Mouse (Mus musculus) adrenal gland, postnatal 10 days (tissue): ENCODE results near the gene Ptbp3. TPM values are rescaled to one million over a fixed set of nuclear protein-coding genes. Genes with fewer than 3 reads are reported as not detected.
A peak's percentile ranks its signal among the peaks of the same experiment; 100 is the strongest.
"Not testable (repeated sequence)": the region's sequence is repeated elsewhere in the genome, so short reads cannot be mapped to it uniquely, and the experiment has no call there.

ENCODE experiments used
- DNase-seq: peaks from one replicate; pipeline ENCODE4 v3.0.0; 2021; ENCODE audit warnings: mixed read lengths
- long read RNA-seq, 2 experiments: library from polyadenylated mRNA; stranded (forward); transcript quantifications; one replicate each; pipeline ENCODE4 v2.0.0; 2021
- total RNA-seq, 2 experiments: library from RNA; stranded (reverse); gene quantifications; 2 replicates each; pipeline ENCODE4 v1.2.3; 2021

The Ptbp3 gene
- total RNA-seq = 100 to 1,000 TPM; 115 TPM
- long read RNA-seq, experiment 1, full-length matches to known transcripts = 8 of 16 reads
- long read RNA-seq, experiment 1, partial matches to known transcripts = 4 of 16 reads
- long read RNA-seq, experiment 1, other reads (novel, unspliced or antisense) = 4 of 16 reads
- long read RNA-seq, experiment 2, full-length matches to known transcripts = 2 of 6 reads
- long read RNA-seq, experiment 2, partial matches to known transcripts = 1 of 6 reads
- long read RNA-seq, experiment 2, other reads (novel, unspliced or antisense) = 3 of 6 reads

- DNase-seq = peak; percentile 98
These were observed at the start of gene Ptbp3 for GRCm38 (mm10) chr4:59549175-59549976. Ptbp3 (minus strand) TSS chr4:59549364.

DNA sequence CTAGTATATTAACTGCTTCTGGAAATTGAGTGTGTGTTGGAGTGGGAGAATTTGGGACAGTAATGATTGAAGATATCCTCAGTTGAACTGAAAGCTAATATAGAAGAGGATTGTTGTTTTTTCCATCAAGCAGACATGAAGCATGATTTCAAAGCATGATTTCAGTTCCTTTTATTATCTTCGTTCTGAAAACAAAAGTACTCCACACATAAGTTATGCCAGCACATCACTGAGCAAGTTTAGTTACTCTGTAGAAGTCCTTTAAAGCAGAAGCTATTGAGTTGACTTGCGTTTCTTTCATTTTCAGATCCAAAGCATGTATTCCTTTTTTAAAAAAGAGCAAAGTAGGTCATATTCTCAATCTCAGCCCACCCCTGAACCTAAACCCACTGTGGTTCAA lies 47.4 kb upstream of the Ptbp3 start:
- DNase-seq = no peak

- DNase-seq = no peak
These were observed 45.5 kb upstream of the Ptbp3 start for GRCm38 (mm10) chr4:59594614-59595013.

GRCm38 (mm10) chr4:59587872-59588226 lies 38.7 kb upstream of the Ptbp3 start:
- DNase-seq = no peak

DNA sequence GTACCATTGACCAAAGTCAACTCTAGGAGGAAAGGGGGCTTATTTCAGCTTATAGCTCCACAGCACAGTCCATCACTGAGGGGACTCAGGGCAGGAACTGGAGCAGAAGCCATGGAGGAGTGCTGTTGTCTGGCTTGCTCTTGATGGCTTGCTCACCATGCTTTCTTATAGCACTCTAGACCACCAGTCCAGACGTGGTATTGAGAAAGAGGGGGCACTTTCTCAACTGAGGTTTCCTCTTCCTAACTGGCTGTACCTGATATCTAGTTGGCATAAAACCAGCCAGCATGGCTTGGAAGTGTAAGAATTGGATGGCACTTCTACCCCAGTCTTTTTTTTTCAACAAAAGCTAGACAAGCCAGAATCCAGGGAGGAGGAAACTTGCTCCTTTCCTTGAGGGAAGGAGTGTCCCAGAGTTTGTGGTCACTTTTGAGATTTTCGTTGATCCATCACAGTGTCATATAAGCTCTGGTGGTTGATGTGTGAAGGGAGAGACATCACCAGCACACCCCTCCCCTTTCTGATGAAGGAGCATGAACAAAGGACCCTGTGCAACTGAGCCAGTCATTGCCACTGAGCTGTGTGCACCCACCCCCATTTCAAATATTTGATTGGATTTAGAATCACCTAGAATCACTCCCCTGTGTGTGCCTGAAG lies 38.2 kb upstream of the Ptbp3 start:
- DNase-seq = peak; percentile 7

- DNase-seq = peak; percentile 75
These were observed 35.9 kb upstream of the Ptbp3 start for GRCm38 (mm10) chr4:59585097-59585496.

DNA sequence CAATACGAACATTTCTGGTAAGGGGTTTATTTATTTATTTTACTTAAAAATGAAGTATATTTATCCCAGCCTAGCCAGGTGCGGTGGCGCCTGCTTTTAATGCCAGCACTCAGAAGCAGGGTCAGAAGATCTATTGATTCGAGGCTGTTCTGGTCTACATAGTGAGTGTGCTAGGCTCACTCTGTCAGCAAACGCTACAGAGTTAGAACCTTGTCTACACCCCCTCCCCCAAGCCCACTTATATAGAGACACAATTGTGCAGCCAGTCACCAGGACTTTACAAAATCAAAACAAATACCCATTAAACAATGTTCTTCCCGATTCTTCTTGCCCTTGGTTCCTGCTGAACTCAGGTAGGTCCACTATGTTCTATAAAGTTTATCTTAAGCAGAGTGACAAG lies 33.0 kb upstream of the Ptbp3 start:
- peak; percentile 23 for DNase-seq

GRCm38 (mm10) chr4:59581314-59582185 lies 32.4 kb upstream of the Ptbp3 start, which contains the start of gene Hsdl2:
Hsdl2 (plus strand) TSS chr4:59581563.
- peak; percentile 98 for DNase-seq

- peak; percentile 65 for DNase-seq
These were observed 31.5 kb upstream of the Ptbp3 start for GRCm38 (mm10) chr4:59580495-59581281.

DNA sequence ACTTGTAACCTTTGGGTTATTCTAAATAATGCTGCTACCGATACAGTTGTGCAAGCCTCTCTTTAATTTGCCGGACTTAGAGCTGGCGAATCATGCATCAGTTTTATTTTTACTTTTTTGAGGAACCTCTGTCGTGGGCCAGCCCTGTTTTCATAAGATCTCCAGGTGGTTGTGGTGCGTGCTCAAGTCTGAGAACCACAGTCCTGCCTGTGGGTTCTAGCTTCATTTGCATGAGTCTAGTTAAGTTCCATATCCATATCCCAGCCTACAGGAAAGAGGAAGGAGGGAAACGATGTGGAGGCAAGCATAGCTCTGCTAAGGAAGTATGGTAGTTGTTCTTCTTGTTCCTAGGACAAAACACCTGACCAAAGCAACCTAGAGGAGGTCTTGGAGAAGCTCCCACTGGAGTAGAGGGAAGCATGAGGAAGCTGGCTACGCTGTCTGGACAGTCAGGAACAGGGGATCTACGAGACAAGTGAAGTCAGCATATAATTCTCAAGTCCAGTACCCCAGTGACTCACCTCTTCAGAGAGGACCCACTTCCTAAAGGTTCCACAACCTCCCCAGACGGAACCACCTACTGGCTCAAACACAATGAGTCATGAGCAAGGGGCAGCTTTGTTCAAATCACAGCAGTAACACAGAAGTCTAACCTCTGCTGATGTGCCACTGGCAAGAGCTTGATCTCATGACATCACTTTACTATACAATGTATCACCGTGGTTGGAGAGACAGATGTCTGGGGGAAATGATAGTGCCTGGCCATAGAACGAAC lies 26.2 kb upstream of the Ptbp3 start:
- no peak for DNase-seq

DNA sequence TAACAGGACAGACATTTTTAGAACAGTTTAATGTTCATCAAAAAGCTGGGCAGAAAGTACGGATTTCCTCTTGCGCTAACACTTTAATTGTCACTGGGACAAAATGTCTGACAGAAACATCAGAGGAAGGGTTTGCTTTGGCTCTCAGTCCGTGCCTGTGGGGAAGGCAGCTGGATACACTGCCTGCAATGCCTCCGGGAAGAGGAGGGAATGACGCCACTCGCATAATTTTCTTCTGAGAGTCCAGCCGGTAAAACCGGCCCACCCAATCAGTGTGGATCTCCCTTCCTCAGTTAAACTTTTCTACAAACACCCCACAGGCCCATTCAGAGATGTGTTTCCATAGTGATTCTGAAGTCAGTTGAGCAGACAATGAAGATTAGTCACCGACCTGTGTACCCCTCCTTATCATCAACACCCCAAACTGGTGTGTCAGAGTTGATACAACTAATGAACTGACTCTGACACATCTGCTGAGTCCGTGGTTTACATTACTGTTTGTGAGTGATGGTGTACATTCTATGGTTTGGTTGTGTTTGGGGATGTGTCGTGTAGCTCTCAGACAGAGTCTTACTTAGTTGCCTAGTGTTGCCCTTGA lies 23.5 kb upstream of the Ptbp3 start:
- no peak for DNase-seq

GRCm38 (mm10) chr4:59570519-59570918 lies 21.4 kb upstream of the Ptbp3 start:
- DNase-seq = not testable (repeated sequence)

GRCm38 (mm10) chr4:59569538-59569937 lies 20.4 kb upstream of the Ptbp3 start:
- peak; percentile 85 for DNase-seq

GRCm38 (mm10) chr4:59567576-59568260 lies 18.6 kb upstream of the Ptbp3 start:
- no peak for DNase-seq

- DNase-seq = no peak
These were observed 16.5 kb upstream of the Ptbp3 start for GRCm38 (mm10) chr4:59565571-59566188.

- no peak for DNase-seq
These were observed 15.0 kb upstream of the Ptbp3 start for GRCm38 (mm10) chr4:59564128-59564527.

- peak; percentile 46 for DNase-seq
These were observed 11.0 kb upstream of the Ptbp3 start for GRCm38 (mm10) chr4:59560141-59560540.

DNA sequence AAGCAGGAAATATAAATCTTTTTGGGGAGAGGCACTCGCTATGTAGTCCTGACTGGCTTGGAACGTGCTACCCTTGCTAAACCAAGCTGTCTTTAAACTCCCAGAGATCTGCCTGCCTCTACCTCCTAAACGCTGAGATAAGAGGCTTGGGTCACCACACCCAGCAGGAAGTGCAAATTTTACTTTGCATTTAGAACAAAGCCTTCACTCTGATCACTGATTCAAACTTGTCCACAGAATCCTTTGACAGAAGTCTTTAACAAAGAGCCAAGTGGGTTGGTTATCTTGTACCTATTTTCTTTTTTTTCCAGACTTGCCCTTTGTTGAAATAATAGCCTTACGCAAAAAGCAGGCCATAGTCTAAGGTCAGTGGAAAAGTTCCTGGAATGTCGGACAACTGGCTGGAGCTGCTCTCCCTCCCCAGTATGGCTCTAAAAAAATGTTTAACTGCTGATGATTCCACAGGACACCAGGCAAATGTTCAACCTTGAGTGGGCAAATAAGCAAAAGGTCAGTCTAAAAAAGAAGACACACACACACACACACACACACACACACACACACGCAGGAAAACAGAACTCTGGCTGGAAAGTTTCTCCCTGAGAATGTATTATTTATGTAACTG lies 9.0 kb upstream of the Ptbp3 start:
- DNase-seq = peak; percentile 49
